Mouse (Mus musculus): ENCODE measurements around the gene Ccdc126.

DNA sequence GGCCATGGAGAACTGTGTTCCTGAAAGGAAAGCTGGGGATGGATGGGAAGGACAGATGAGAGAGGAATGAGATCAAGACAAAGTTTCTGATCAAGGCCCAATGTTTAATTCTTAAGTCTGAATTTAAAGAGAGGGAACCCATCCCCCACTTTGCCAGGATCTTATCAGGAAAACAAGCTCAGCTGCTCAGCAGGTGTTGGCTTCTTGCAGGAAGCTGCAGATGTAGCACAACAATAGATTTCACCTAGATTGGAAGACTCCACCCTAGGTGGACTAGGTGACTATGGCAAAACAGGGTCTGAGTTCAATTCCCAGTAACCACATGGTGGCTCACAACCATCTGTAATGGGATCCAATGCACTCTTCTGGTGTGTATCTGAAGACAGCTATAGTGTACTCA, 20.8 kb upstream of the Ccdc126 start:
- TF ChIP-seq ZNF384 (IDR thresholded peaks at IDR 0.05; ENCODE audit: low read depth, low read length) (no peak), POLR2A (IDR thresholded peaks at IDR 0.05; ENCODE audit: low read depth, low read length) (no peak), USF1 (IDR thresholded peaks at IDR 0.05; ENCODE audit: low read depth, low read length) (no peak), RAD21 (IDR thresholded peaks at IDR 0.05; ENCODE audit: low read depth, low read length) (no peak), PAX5 (IDR thresholded peaks at IDR 0.05; ENCODE audit: low read length) (no peak), CTCF (conservative IDR thresholded peaks at IDR 0.05 in 1 of 2, IDR thresholded peaks at IDR 0.05 in 1 of 2; ENCODE audit: low read depth in 2 of 2, low read length in 2 of 2) (no peak), ZKSCAN1 (IDR thresholded peaks at IDR 0.05; ENCODE audit: borderline replicate concordance, low read depth, low read length) (no peak), BHLHE40 (IDR thresholded peaks at IDR 0.05; ENCODE audit: low read depth, low read length) (no peak), NRF1 (IDR thresholded peaks at IDR 0.05; ENCODE audit: low read depth, low read length) (no peak)

Data from CH12.LX (cell line).